Mouse (Mus musculus) intestine, embryonic 15.5 days (tissue): ENCODE results near the gene Gusb. TPM values are rescaled to one million over a fixed set of nuclear protein-coding genes. Genes with fewer than 3 reads are reported as not detected.

Experiments
- ATAC-seq: fragments of 200-750 bp; cut with Nextera tagmentation; 2 replicates; pipeline ENCODE4 v1.8.0; 2017; ENCODE audit warnings: moderate TSS enrichment, moderate library complexity
- H3K27ac ChIP-seq: fragments of 300-500 bp; sonication (generic); 2 replicates; pipeline ENCODE4 v1.5.1; 2015; ENCODE audit warnings: mild to moderate bottlenecking, inconsistent platforms
- H3K27me3 ChIP-seq: fragments of 300-500 bp; sonication (generic); replicated peaks from 2 replicates; pipeline ENCODE4 v1.6.1; 2015; ENCODE audit warnings: inconsistent platforms
- H3K36me3 ChIP-seq: fragments of 300-500 bp; sonication (generic); 2 replicates; pipeline ENCODE4 v1.6.1; 2015; ENCODE audit warnings: inconsistent platforms
- H3K4me1 ChIP-seq: fragments of 300-500 bp; sonication (generic); replicated peaks from 2 replicates; pipeline ENCODE4 v1.6.1; 2015; ENCODE audit warnings: inconsistent platforms
- H3K4me2 ChIP-seq: fragments of 300-500 bp; sonication (generic); replicated peaks from 2 replicates; pipeline ENCODE4 v1.6.1; 2015; ENCODE audit warnings: mild to moderate bottlenecking, inconsistent platforms
- H3K4me3 ChIP-seq: fragments of 300-500 bp; sonication (generic); replicated peaks from 2 replicates; pipeline ENCODE4 v1.5.1; 2015; ENCODE audit warnings: inconsistent platforms
- H3K9ac ChIP-seq: fragments of 300-500 bp; sonication (generic); 2 replicates; pipeline ENCODE4 v1.6.1; 2015; ENCODE audit warnings: inconsistent platforms
- H3K9me3 ChIP-seq: fragments of 300-500 bp; sonication (generic); 2 replicates; pipeline ENCODE4 v1.6.1; 2016; ENCODE audit warnings: inconsistent platforms
- WGBS: fragments of 180-500 bp; shearing (Covaris S2); methylation state at CpG from one replicate; pipeline ENCODE4 v1.1.7; 2015; 5-methylcytosine and 5-hydroxymethylcytosine counted together
- polyA plus RNA-seq: library from polyadenylated mRNA; unstranded; fragments of >200 nt; fragmentation: Nextera tagmentation; extraction: Ambion mirVana; gene quantifications from 2 replicates; pipeline ENCODE4 v1.2.1, GENCODE M21; 2015

Gene Gusb
- polyA plus RNA-seq, 1 experiment from 2014 or later = 88.8 TPM

GRCm38 (mm10) chr5:130021361-130021966 lies 18.6 kb upstream of the Gusb start:
- 56% methylated on average over 5 of the region's 5 CpGs for WGBS
- Histone ChIP-seq H3K27ac (no peak overlapping the region), H3K9me3 (no peaks in the 10 kb centered on the region), H3K4me3 (no peak overlapping the region), H3K27me3 (no peaks in the 10 kb centered on the region), H3K4me2 (no peak overlapping the region), H3K9ac (0 out of 2 replicates have a peak overlapping the region, but pooled peaks have one; percentile 3), H3K4me1 (peaks cover 16% of the 10 kb centered on the region; the same call in 1 of the 2 replicates), H3K36me3 (no peaks in the 10 kb centered on the region)
- no peak for ATAC-seq

- Histone ChIP-seq H3K4me2 (no peak overlapping the region), H3K36me3 (0 out of 2 replicates have a peak, but pooled peaks cover 6% of the 10 kb centered on the region), H3K27ac (no peak overlapping the region), H3K9ac (no peak overlapping the region), H3K4me1 (peaks cover 14% of the 10 kb centered on the region; the same call in 1 of the 2 replicates), H3K27me3 (no peaks in the 10 kb centered on the region), H3K4me3 (no peak overlapping the region), H3K9me3 (no peaks in the 10 kb centered on the region)
- 53% methylated on average over 8 of the region's 8 CpGs for WGBS
- ATAC-seq = no peak
Observed at GRCm38 (mm10) chr5:130019461-130019860, 16.6 kb upstream of the Gusb start.

GRCm38 (mm10) chr5:130015104-130015503 lies 12.3 kb upstream of the Gusb start:
- Histone ChIP-seq H3K4me1 (no peaks in the 10 kb centered on the region), H3K36me3 (peaks cover 18% of the 10 kb centered on the region), H3K9me3 (no peaks in the 10 kb centered on the region), H3K4me3 (no peak overlapping the region), H3K4me2 (no peak overlapping the region), H3K27me3 (no peaks in the 10 kb centered on the region), H3K9ac (no peak overlapping the region), H3K27ac (no peak overlapping the region)
- no peak for ATAC-seq
- 99% methylated on average over 3 of the region's 3 CpGs for WGBS

- no peak overlapping the region for H3K9ac ChIP-seq
- 96% methylated on average over 5 of the region's 5 CpGs for WGBS
- no peaks in the 10 kb centered on the region for H3K9me3 ChIP-seq
- no peaks in the 10 kb centered on the region for H3K4me1 ChIP-seq
- peaks cover 18% of the 10 kb centered on the region for H3K36me3 ChIP-seq
- H3K27ac ChIP-seq = no peak overlapping the region
- H3K4me3 ChIP-seq = no peak overlapping the region
- ATAC-seq = no peak
- H3K27me3 ChIP-seq = no peaks in the 10 kb centered on the region
- no peak overlapping the region for H3K4me2 ChIP-seq
Observed at GRCm38 (mm10) chr5:130010961-130011360, 8.1 kb upstream of the Gusb start.

GRCm38 (mm10) chr5:130009784-130010183 lies 6.9 kb upstream of the Gusb start:
- peaks cover 12% of the 10 kb centered on the region for H3K36me3 ChIP-seq
- no peak overlapping the region for H3K4me3 ChIP-seq
- no peaks in the 10 kb centered on the region for H3K9me3 ChIP-seq
- ATAC-seq = no peak
- no peaks in the 10 kb centered on the region for H3K4me1 ChIP-seq
- no peaks in the 10 kb centered on the region for H3K27me3 ChIP-seq
- 91% methylated on average over 4 of the region's 4 CpGs for WGBS
- no peak overlapping the region for H3K4me2 ChIP-seq
- H3K9ac ChIP-seq = no peak overlapping the region
- no peak overlapping the region for H3K27ac ChIP-seq

GRCm38 (mm10) chr5:130008034-130008590 lies 5.3 kb upstream of the Gusb start:
- ATAC-seq = no peak
- H3K27ac ChIP-seq = no peak overlapping the region
- H3K4me1 ChIP-seq = peaks cover 4% of the 10 kb centered on the region; the same call in 1 of the 2 replicates
- H3K4me2 ChIP-seq = no peak overlapping the region
- peaks cover 12% of the 10 kb centered on the region for H3K36me3 ChIP-seq
- H3K4me3 ChIP-seq = no peak overlapping the region
- 79% methylated on average over 6 of the region's 6 CpGs for WGBS
- H3K27me3 ChIP-seq = no peaks in the 10 kb centered on the region
- no peak overlapping the region for H3K9ac ChIP-seq
- H3K9me3 ChIP-seq = no peaks in the 10 kb centered on the region

GRCm38 (mm10) chr5:130007344-130007743 lies 4.5 kb upstream of the Gusb start:
- H3K36me3 ChIP-seq = peaks cover 12% of the 10 kb centered on the region
- H3K9me3 ChIP-seq = no peaks in the 10 kb centered on the region
- no peak overlapping the region for H3K27ac ChIP-seq
- H3K4me1 ChIP-seq = peaks cover 6% of the 10 kb centered on the region; the same call in 1 of the 2 replicates
- WGBS = 92% methylated on average over 1 of the region's 1 CpGs
- no peaks in the 10 kb centered on the region for H3K27me3 ChIP-seq
- no peak for ATAC-seq
- no peak overlapping the region for H3K4me3 ChIP-seq
- H3K4me2 ChIP-seq = no peak overlapping the region
- no peak overlapping the region for H3K9ac ChIP-seq

- peak overlapping the region; percentile 71; the same call in 1 of the 2 replicates for H3K9ac ChIP-seq
- H3K27ac ChIP-seq = peak overlapping the region; percentile 88
- peaks cover 6% of the 10 kb centered on the region; the same call in 1 of the 2 replicates for H3K4me1 ChIP-seq
- no peaks in the 10 kb centered on the region for H3K9me3 ChIP-seq
- H3K4me2 ChIP-seq = peak overlapping the region; percentile 78
- ATAC-seq = peak; percentile 8
- peak overlapping the region; percentile 62 for H3K4me3 ChIP-seq
- no peaks in the 10 kb centered on the region for H3K27me3 ChIP-seq
- WGBS = 34% methylated on average over 7 of the region's 7 CpGs
- H3K36me3 ChIP-seq = no peaks in the 10 kb centered on the region
Observed at GRCm38 (mm10) chr5:130003229-130003628, 380 bp upstream of the Gusb start.

GRCm38 (mm10) chr5:130001356-130001987 lies 1.4 kb downstream of the Gusb start:
- Histone ChIP-seq H3K9ac (peak overlapping the region; percentile 71), H3K27me3 (no peaks in the 10 kb centered on the region), H3K4me3 (peak overlapping the region; percentile 62), H3K9me3 (no peaks in the 10 kb centered on the region), H3K27ac (no peak overlapping the region), H3K4me2 (peak overlapping the region; percentile 78), H3K36me3 (0 out of 2 replicates have a peak, but pooled peaks cover 2% of the 10 kb centered on the region), H3K4me1 (peaks cover 6% of the 10 kb centered on the region; the same call in 1 of the 2 replicates)
- ATAC-seq = 0 out of 2 replicates have a peak, but pooled peaks have one; percentile 9
- 42% methylated on average over 5 of the region's 5 CpGs for WGBS

- 0 out of 2 replicates have a peak, but pooled peaks cover 2% of the 10 kb centered on the region for H3K36me3 ChIP-seq
- WGBS = 78% methylated on average over 12 of the region's 12 CpGs
- no peak overlapping the region for H3K27ac ChIP-seq
- peak overlapping the region; percentile 78 for H3K4me2 ChIP-seq
- H3K27me3 ChIP-seq = no peaks in the 10 kb centered on the region
- 0 out of 2 replicates have a peak, but pooled peaks have one; percentile 8 for ATAC-seq
- H3K9ac ChIP-seq = no peak overlapping the region
- H3K4me3 ChIP-seq = no peak overlapping the region
- no peaks in the 10 kb centered on the region for H3K9me3 ChIP-seq
- peaks cover 6% of the 10 kb centered on the region; the same call in 1 of the 2 replicates for H3K4me1 ChIP-seq
Observed at GRCm38 (mm10) chr5:130000735-130001134, 2.1 kb downstream of the Gusb start.

- Histone ChIP-seq H3K4me1 (peaks cover 6% of the 10 kb centered on the region; the same call in 1 of the 2 replicates), H3K36me3 (0 out of 2 replicates have a peak, but pooled peaks cover 2% of the 10 kb centered on the region), H3K4me3 (no peak overlapping the region), H3K9ac (no peak overlapping the region), H3K27ac (no peak overlapping the region), H3K27me3 (no peaks in the 10 kb centered on the region), H3K9me3 (no peaks in the 10 kb centered on the region), H3K4me2 (no peak overlapping the region)
- 29% methylated on average over 4 of the region's 4 CpGs for WGBS
- ATAC-seq = no peak
Observed at GRCm38 (mm10) chr5:129999097-129999496, 3.8 kb downstream of the Gusb start.

GRCm38 (mm10) chr5:129997700-129998099 lies 5.1 kb downstream of the Gusb start:
- H3K9ac ChIP-seq = no peak overlapping the region
- H3K4me2 ChIP-seq = no peak overlapping the region
- peaks cover 7% of the 10 kb centered on the region; the same call in 1 of the 2 replicates for H3K36me3 ChIP-seq
- ATAC-seq = no peak
- H3K27ac ChIP-seq = no peak overlapping the region
- WGBS = 69% methylated on average over 19 of the region's 19 CpGs
- H3K27me3 ChIP-seq = no peaks in the 10 kb centered on the region
- H3K9me3 ChIP-seq = no peaks in the 10 kb centered on the region
- H3K4me1 ChIP-seq = no peaks in the 10 kb centered on the region; the same call in 1 of the 2 replicates
- H3K4me3 ChIP-seq = no peak overlapping the region
